Mouse (Mus musculus) right cerebral cortex, postnatal 10 days (tissue): ENCODE results near the gene Ovch2.

Experiments used
- DNase-seq, 2 experiments: peaks; one replicate each; pipeline ENCODE4 v3.0.0; 2021; ENCODE audit warnings: low spot score in 2 of 2

The Ovch2 gene

GRCm38 (mm10) chr7:107744454-107744853 is 56.6 kb downstream of the Ovch2 start:
- DNase-seq: no peak

- no peak for DNase-seq
Observed at GRCm38 (mm10) chr7:107742963-107743465, 58.0 kb downstream of the Ovch2 start.

- peak; percentile 56 to 69 for DNase-seq
Observed at GRCm38 (mm10) chr7:107738726-107739125, 62.3 kb downstream of the Ovch2 start.

GRCm38 (mm10) chr7:107733162-107733561 is 67.8 kb downstream of the Ovch2 start:
- no peak for DNase-seq
